Mouse (Mus musculus): ENCODE results near the gene Lkaaear1. TPM values are rescaled to one million over a fixed set of nuclear protein-coding genes. Genes with fewer than 3 reads are reported as not detected.
A peak's percentile ranks its signal among the peaks of the same experiment; 100 is the strongest.

Gene Lkaaear1
- total and polyA plus RNA-seq, 3 experiments: 0.27 TPM; not detected in 2

DNA sequence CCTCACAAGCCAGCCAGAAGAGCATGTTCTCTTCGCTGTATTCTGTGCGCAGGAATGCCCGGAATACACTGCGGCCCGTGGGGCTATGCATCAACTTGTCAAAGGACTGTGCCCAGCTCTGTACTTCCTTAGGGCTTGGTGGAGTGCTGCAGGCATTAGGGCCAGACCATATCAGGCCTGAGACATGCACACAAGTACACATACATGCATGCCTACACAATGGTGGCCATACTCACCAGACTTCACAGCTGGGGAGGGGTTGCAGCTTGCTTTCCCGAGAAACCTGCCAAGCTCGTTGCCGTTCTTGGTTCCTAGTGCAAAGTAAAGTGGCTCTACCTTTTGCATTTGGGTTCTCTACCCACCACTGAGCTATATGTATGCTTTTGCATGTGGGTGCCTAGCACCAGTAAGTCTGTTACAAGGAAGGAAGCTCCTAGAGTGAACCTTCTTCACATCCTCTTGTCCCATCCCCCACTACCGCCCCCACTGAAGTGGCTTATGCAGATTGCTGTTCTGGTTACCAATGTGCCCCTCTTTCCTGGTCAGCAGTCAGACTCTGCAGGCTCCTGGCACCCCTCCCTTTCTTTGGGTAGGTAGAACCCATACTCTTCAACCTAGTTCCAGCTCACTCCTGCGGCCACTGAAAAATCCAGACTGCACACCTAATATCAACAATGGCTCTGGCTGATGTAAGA, 8.6 kb downstream of the Lkaaear1 start:
- H3K36me3 ChIP-seq (ENCODE audit: control insufficient read depth, insufficient read depth, low read length): no peaks in the 10 kb centered on the region
- WGBS: 91% methylated on average over 10 of the region's 10 CpGs
- DNase-seq: no peak
- H3K4me1 ChIP-seq (ENCODE audit: control insufficient read depth, insufficient read depth, low read length): peaks cover 1% of the 10 kb centered on the region; the same call in 1 of the 2 replicates
- H3K79me2 ChIP-seq (replicated peaks; ENCODE audit: control insufficient read depth, insufficient read depth, low read length): no peaks in the 10 kb centered on the region
- intact Hi-C loops (cut with DNase I): no loop called here
- no peak overlapping the region for H3K27ac ChIP-seq
- no peak overlapping the region for H3K9ac ChIP-seq (ENCODE audit: low read depth, low read length)
- H3K4me3 ChIP-seq: no peak overlapping the region
- H3K27me3 ChIP-seq (ENCODE audit: control insufficient read depth, insufficient read depth, low read length): no peaks in the 10 kb centered on the region
- TF ChIP-seq POLR2A (IDR thresholded peaks at IDR 0.05; ENCODE audit: insufficient read depth, low read depth, low read length) (no peak), CTCF (IDR thresholded peaks at IDR 0.05) (no peak), EP300 (IDR thresholded peaks at IDR 0.05; ENCODE audit: insufficient read depth, low read depth, low read length) (no peak)

- Histone ChIP-seq H3K4me3 (no peak overlapping the region), H3K27me3 (ENCODE audit: control insufficient read depth, insufficient read depth, low read length) (no peaks in the 10 kb centered on the region), H3K79me2 (replicated peaks; ENCODE audit: control insufficient read depth, insufficient read depth, low read length) (no peaks in the 10 kb centered on the region), H3K36me3 (ENCODE audit: control insufficient read depth, insufficient read depth, low read length) (no peaks in the 10 kb centered on the region), H3K4me1 (ENCODE audit: control insufficient read depth, insufficient read depth, low read length) (no peaks in the 10 kb centered on the region), H3K9ac (ENCODE audit: low read depth, low read length) (no peak overlapping the region), H3K27ac (no peak overlapping the region)
- peak in 1 of 2 experiments; percentile 1 for DNase-seq
- TF ChIP-seq EP300 (IDR thresholded peaks at IDR 0.05; ENCODE audit: insufficient read depth, low read depth, low read length) (no peak), POLR2A (IDR thresholded peaks at IDR 0.05; ENCODE audit: insufficient read depth, low read depth, low read length) (no peak), CTCF (IDR thresholded peaks at IDR 0.05) (no peak)
- WGBS: 92% methylated on average over 8 of the region's 8 CpGs
- intact Hi-C loops (cut with DNase I): no loop called here
These were observed 10.7 kb downstream of the Lkaaear1 start for GRCm38 (mm10) chr2:181687586-181687985.

DNA sequence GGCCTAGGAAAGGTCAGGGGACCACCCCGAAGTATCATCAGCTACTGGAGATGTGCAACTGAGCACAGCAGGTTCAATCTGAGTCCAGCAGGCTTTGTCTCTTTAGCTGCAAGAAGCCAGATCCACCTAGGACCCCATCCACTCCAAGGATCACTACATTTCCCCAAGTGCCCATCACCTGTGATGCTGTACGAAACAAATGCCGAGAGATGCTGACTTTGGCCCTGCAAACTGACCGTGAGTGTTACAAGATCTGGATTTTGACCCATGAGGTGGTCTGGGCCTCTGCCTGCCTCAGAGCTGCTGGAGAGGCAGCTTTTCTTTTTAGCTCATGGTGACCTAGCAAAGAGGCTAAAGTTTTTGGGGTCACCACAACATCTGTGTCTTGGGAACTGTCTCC, 12.6 kb downstream of the Lkaaear1 start:
- DNase-seq: peak in 1 of 2 experiments; percentile 1
- no peaks in the 10 kb centered on the region for H3K79me2 ChIP-seq (replicated peaks; ENCODE audit: control insufficient read depth, insufficient read depth, low read length)
- H3K4me3 ChIP-seq: no peak overlapping the region
- H3K4me1 ChIP-seq (ENCODE audit: control insufficient read depth, insufficient read depth, low read length): peaks cover 1% of the 10 kb centered on the region
- no peaks in the 10 kb centered on the region for H3K27me3 ChIP-seq (ENCODE audit: control insufficient read depth, insufficient read depth, low read length)
- TF ChIP-seq CTCF (IDR thresholded peaks at IDR 0.05) (no peak), POLR2A (IDR thresholded peaks at IDR 0.05; ENCODE audit: insufficient read depth, low read depth, low read length) (no peak), EP300 (IDR thresholded peaks at IDR 0.05; ENCODE audit: insufficient read depth, low read depth, low read length) (no peak)
- no peak overlapping the region for H3K9ac ChIP-seq (ENCODE audit: low read depth, low read length)
- H3K27ac ChIP-seq: no peak overlapping the region
- intact Hi-C loops (cut with DNase I): loop anchor here (2.0 kb wide), 1 partner anchor 21 kb away; no protein-coding TSS in a partner anchor
- H3K36me3 ChIP-seq (ENCODE audit: control insufficient read depth, insufficient read depth, low read length): no peaks in the 10 kb centered on the region
- WGBS: 92% methylated on average over 4 of the region's 4 CpGs

- no peak for DNase-seq
- no peak overlapping the region for H3K27ac ChIP-seq
- no peaks in the 10 kb centered on the region for H3K36me3 ChIP-seq (ENCODE audit: control insufficient read depth, insufficient read depth, low read length)
- H3K9ac ChIP-seq (ENCODE audit: low read depth, low read length): no peak overlapping the region
- no peaks in the 10 kb centered on the region for H3K79me2 ChIP-seq (replicated peaks; ENCODE audit: control insufficient read depth, insufficient read depth, low read length)
- TF ChIP-seq CTCF (IDR thresholded peaks at IDR 0.05) (no peak), POLR2A (IDR thresholded peaks at IDR 0.05; ENCODE audit: insufficient read depth, low read depth, low read length) (no peak), EP300 (IDR thresholded peaks at IDR 0.05; ENCODE audit: insufficient read depth, low read depth, low read length) (no peak)
- H3K4me1 ChIP-seq (ENCODE audit: control insufficient read depth, insufficient read depth, low read length): peaks cover 2% of the 10 kb centered on the region
- WGBS: 74% methylated on average over 1 of the region's 1 CpGs
- intact Hi-C loops (cut with DNase I): loop anchor here (2.0 to 5.0 kb wide), 3 partner anchors 22 to 162 kb away; partner anchors contain the start of gene Dnajc5
- H3K4me3 ChIP-seq: no peak overlapping the region
- H3K27me3 ChIP-seq (ENCODE audit: control insufficient read depth, insufficient read depth, low read length): no peaks in the 10 kb centered on the region
These were observed 13.5 kb downstream of the Lkaaear1 start for GRCm38 (mm10) chr2:181684713-181685112.

DNA sequence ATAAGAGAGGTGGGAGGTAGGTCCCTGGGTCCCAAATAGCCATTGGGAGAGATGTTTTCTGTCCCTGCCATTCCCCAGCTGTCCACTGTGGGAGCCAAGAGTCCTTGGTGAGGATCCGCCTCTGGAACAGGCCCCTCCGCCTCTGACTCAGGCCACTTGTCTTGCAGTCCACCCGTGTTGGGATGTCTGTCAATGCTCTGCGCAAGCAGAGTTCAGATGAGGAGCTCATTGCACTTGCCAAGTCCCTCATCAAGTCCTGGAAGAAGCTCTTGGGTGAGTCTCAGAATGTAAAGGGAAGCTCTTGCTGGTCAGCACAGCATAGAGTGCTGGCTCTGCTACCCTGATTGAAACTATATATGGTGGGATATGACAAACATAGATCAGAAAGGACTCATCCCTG, 14.9 kb downstream of the Lkaaear1 start:
- Histone ChIP-seq H3K27me3 (ENCODE audit: control insufficient read depth, insufficient read depth, low read length) (no peaks in the 10 kb centered on the region), H3K27ac (no peak overlapping the region), H3K4me3 (no peak overlapping the region), H3K4me1 (ENCODE audit: control insufficient read depth, insufficient read depth, low read length) (peaks cover 4% of the 10 kb centered on the region), H3K9ac (ENCODE audit: low read depth, low read length) (no peak overlapping the region), H3K36me3 (ENCODE audit: control insufficient read depth, insufficient read depth, low read length) (no peaks in the 10 kb centered on the region), H3K79me2 (replicated peaks; ENCODE audit: control insufficient read depth, insufficient read depth, low read length) (no peaks in the 10 kb centered on the region)
- peak in 1 of 2 experiments; percentile 18 for DNase-seq
- 65% methylated on average over 4 of the region's 4 CpGs for WGBS
- intact Hi-C loops (cut with DNase I): loop anchor here (5.0 kb wide), 2 partner anchors 41 to 161 kb away; partner anchors contain the start of gene Dnajc5
- no peak for TF ChIP-seq EP300 (IDR thresholded peaks at IDR 0.05; ENCODE audit: insufficient read depth, low read depth, low read length)
- TF ChIP-seq POLR2A (IDR thresholded peaks at IDR 0.05; ENCODE audit: insufficient read depth, low read depth, low read length): no peak
- TF ChIP-seq CTCF (IDR thresholded peaks at IDR 0.05): no peak

DNA sequence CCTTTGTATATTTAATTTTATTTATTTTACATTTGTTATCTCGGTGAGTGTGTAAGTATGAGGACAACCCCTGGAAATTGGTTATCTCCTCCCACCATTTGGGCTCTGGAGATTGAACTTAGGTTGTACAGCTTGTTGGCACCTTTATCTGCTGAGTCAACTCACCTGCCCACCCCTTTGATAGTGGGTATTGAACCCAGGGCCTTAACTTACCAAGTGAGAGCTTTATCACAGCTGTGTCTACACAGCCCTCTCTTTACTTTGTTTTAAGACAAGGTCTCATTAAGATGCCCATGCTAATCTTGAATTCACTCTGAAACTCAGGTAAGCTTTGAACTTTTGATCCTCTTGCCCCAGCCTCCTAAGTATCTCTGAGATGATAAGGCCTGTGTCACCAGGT, 16.3 kb downstream of the Lkaaear1 start:
- H3K27ac ChIP-seq: no peak overlapping the region
- no peaks in the 10 kb centered on the region for H3K79me2 ChIP-seq (replicated peaks; ENCODE audit: control insufficient read depth, insufficient read depth, low read length)
- DNase-seq: no peak
- peaks cover 5% of the 10 kb centered on the region for H3K4me1 ChIP-seq (ENCODE audit: control insufficient read depth, insufficient read depth, low read length)
- intact Hi-C loops (cut with DNase I): loop anchor here (5.0 kb wide), 2 partner anchors 40 to 160 kb away; partner anchors contain the start of gene Dnajc5
- no peaks in the 10 kb centered on the region for H3K27me3 ChIP-seq (ENCODE audit: control insufficient read depth, insufficient read depth, low read length)
- no peak overlapping the region for H3K4me3 ChIP-seq
- no peak for TF ChIP-seq EP300 (IDR thresholded peaks at IDR 0.05; ENCODE audit: insufficient read depth, low read depth, low read length)
- H3K36me3 ChIP-seq (ENCODE audit: control insufficient read depth, insufficient read depth, low read length): no peaks in the 10 kb centered on the region
- no peak overlapping the region for H3K9ac ChIP-seq (ENCODE audit: low read depth, low read length)
- 73% methylated on average over 1 of the region's 1 CpGs for WGBS

All from heart, adult 2 months (tissue).